Mouse (Mus musculus): ENCODE measurements around the gene Rnf220. TPM values are rescaled to one million over a fixed set of nuclear protein-coding genes. Genes with fewer than 3 reads are reported as not detected.

The Rnf220 gene
- total RNA-seq, 2 experiments from 2014 or later: 6.3 to 22.1 TPM

GRCm38 (mm10) chr4:117447926-117448325 is 48.9 kb downstream of the Rnf220 start:
- no peak for ATAC-seq (replicated peaks; ENCODE audit: low FRiP score, poor library complexity, severe bottlenecking)

GRCm38 (mm10) chr4:117445516-117446207 is 51.2 kb downstream of the Rnf220 start:
- ATAC-seq (replicated peaks; ENCODE audit: low FRiP score, poor library complexity, severe bottlenecking): no peak

GRCm38 (mm10) chr4:117438919-117439318 is 57.9 kb downstream of the Rnf220 start:
- no peak for ATAC-seq (replicated peaks; ENCODE audit: low FRiP score, poor library complexity, severe bottlenecking)

- ATAC-seq (replicated peaks; ENCODE audit: low FRiP score, poor library complexity, severe bottlenecking): no peak
Measured at GRCm38 (mm10) chr4:117438064-117438463, 58.8 kb downstream of the Rnf220 start.

- no peak for ATAC-seq (replicated peaks; ENCODE audit: low FRiP score, poor library complexity, severe bottlenecking)
Measured at GRCm38 (mm10) chr4:117436995-117437660, 59.7 kb downstream of the Rnf220 start.

- ATAC-seq (replicated peaks; ENCODE audit: low FRiP score, poor library complexity, severe bottlenecking): no peak
Measured at GRCm38 (mm10) chr4:117434336-117434735, 62.5 kb downstream of the Rnf220 start.

- no peak for ATAC-seq (replicated peaks; ENCODE audit: low FRiP score, poor library complexity, severe bottlenecking)
Measured at GRCm38 (mm10) chr4:117429604-117430003, 67.2 kb downstream of the Rnf220 start.

GRCm38 (mm10) chr4:117427540-117427939 is 69.3 kb downstream of the Rnf220 start:
- ATAC-seq (replicated peaks; ENCODE audit: low FRiP score, poor library complexity, severe bottlenecking): no peak

- no peak for ATAC-seq (replicated peaks; ENCODE audit: low FRiP score, poor library complexity, severe bottlenecking)
Measured at GRCm38 (mm10) chr4:117421077-117421476, 75.8 kb downstream of the Rnf220 start.

GRCm38 (mm10) chr4:117416827-117417226 is 80.0 kb downstream of the Rnf220 start:
- no peak for ATAC-seq (replicated peaks; ENCODE audit: low FRiP score, poor library complexity, severe bottlenecking)

- ATAC-seq (replicated peaks; ENCODE audit: low FRiP score, poor library complexity, severe bottlenecking): no peak
Measured at GRCm38 (mm10) chr4:117410049-117410410, 86.8 kb downstream of the Rnf220 start.

GRCm38 (mm10) chr4:117409144-117410048 is 87.5 kb downstream of the Rnf220 start:
- ATAC-seq (replicated peaks; ENCODE audit: low FRiP score, poor library complexity, severe bottlenecking): no peak

- no peak for ATAC-seq (replicated peaks; ENCODE audit: low FRiP score, poor library complexity, severe bottlenecking)
Measured at GRCm38 (mm10) chr4:117407945-117408344, 88.9 kb downstream of the Rnf220 start.

- ATAC-seq (replicated peaks; ENCODE audit: low FRiP score, poor library complexity, severe bottlenecking): no peak
Measured at GRCm38 (mm10) chr4:117405999-117406398, 90.9 kb downstream of the Rnf220 start.

GRCm38 (mm10) chr4:117405211-117405610 is 91.6 kb downstream of the Rnf220 start:
- ATAC-seq (replicated peaks; ENCODE audit: low FRiP score, poor library complexity, severe bottlenecking): no peak

GRCm38 (mm10) chr4:117403411-117403810 is 93.4 kb downstream of the Rnf220 start:
- no peak for ATAC-seq (replicated peaks; ENCODE audit: low FRiP score, poor library complexity, severe bottlenecking)

- ATAC-seq (replicated peaks; ENCODE audit: low FRiP score, poor library complexity, severe bottlenecking): no peak
Measured at GRCm38 (mm10) chr4:117397128-117397527, 99.7 kb downstream of the Rnf220 start.

- ATAC-seq (replicated peaks; ENCODE audit: low FRiP score, poor library complexity, severe bottlenecking): no peak
Measured at GRCm38 (mm10) chr4:117393027-117393426, 103.8 kb downstream of the Rnf220 start.

- ATAC-seq (replicated peaks; ENCODE audit: low FRiP score, poor library complexity, severe bottlenecking): no peak
Measured at GRCm38 (mm10) chr4:117392391-117392790, 104.5 kb downstream of the Rnf220 start.

GRCm38 (mm10) chr4:117391966-117392365 is 104.9 kb downstream of the Rnf220 start:
- no peak for ATAC-seq (replicated peaks; ENCODE audit: low FRiP score, poor library complexity, severe bottlenecking)
